Mouse (Mus musculus) heart, postnatal 0 days (tissue): ENCODE data around the gene 2610001J05Rik. TPM values are rescaled to one million over a fixed set of nuclear protein-coding genes. Genes with fewer than 3 reads are reported as not detected.

Experiments used
- ATAC-seq: fragments of 200-750 bp; cut with Nextera tagmentation; 2 replicates; pipeline ENCODE4 v1.8.0; 2017; ENCODE audit warnings: low read depth, moderate number of reproducible peaks, moderate library complexity; ENCODE audit not compliant: insufficient read depth
- DNase-seq: peaks from one replicate; pipeline ENCODE4 v3.0.0-alpha.2; 2016; ENCODE audit warnings: low spot score
- H3K27ac ChIP-seq: fragments of 300-500 bp; sonication (generic); 2 replicates; pipeline ENCODE4 v1.5.1; 2014; ENCODE audit warnings: low read depth, mild to moderate bottlenecking
- H3K27me3 ChIP-seq: fragments of 300-500 bp; sonication (generic); 2 replicates; pipeline ENCODE4 v1.6.1; 2014; ENCODE audit warnings: low read length, mixed read lengths; ENCODE audit not compliant: control insufficient read depth, insufficient read depth
- H3K36me3 ChIP-seq: fragments of 300-500 bp; sonication (generic); replicated peaks from 2 replicates; pipeline ENCODE4 v1.6.1; 2014; ENCODE audit warnings: low read length, mixed read lengths; ENCODE audit not compliant: control insufficient read depth, insufficient read depth
- H3K4me1 ChIP-seq: fragments of 300-500 bp; sonication (generic); 2 replicates; pipeline ENCODE4 v1.6.1; 2014; ENCODE audit warnings: antibody characterized with exemption; ENCODE audit not compliant: control insufficient read depth, insufficient read depth
- H3K4me2 ChIP-seq: fragments of 300-500 bp; sonication (generic); 2 replicates; pipeline ENCODE4 v1.6.1; 2014; ENCODE audit warnings: low read depth, mild to moderate bottlenecking, low read length, moderate library complexity
- H3K4me3 ChIP-seq: fragments of 300-500 bp; sonication (generic); 2 replicates; pipeline ENCODE4 v1.5.1; 2014; ENCODE audit warnings: low read depth, low read length
- H3K9ac ChIP-seq: fragments of 300-500 bp; sonication (generic); replicated peaks from 2 replicates; pipeline ENCODE4 v1.6.1; 2014; ENCODE audit warnings: low read depth, low read length, mixed read lengths
- H3K9me3 ChIP-seq: fragments of 300-500 bp; sonication (generic); replicated peaks from 2 replicates; pipeline ENCODE4 v1.6.1; 2016; ENCODE audit warnings: low read length; ENCODE audit not compliant: control insufficient read depth
- CTCF ChIP-seq: IDR thresholded peaks from 2 replicates; pipeline ENCODE4 v1.5.1; 2016; ENCODE audit warnings: antibody characterized with exemption, control low read depth, low read depth
- EP300 ChIP-seq: IDR thresholded peaks from 2 replicates; pipeline ENCODE4 v1.6.1; 2016; ENCODE audit warnings: antibody characterized with exemption, low read depth
- WGBS: fragments of 180-500 bp; shearing (Covaris S2); extraction: QIAGEN DNeasy Blood & Tissue Kit; methylation state at CpG from one replicate; pipeline ENCODE4 v1.1.7; 2014; 5-methylcytosine and 5-hydroxymethylcytosine counted together
- polyA plus RNA-seq: library from polyadenylated mRNA; unstranded; fragments of >200 nt; fragmentation: Nextera tagmentation; extraction: Ambion mirVana; gene quantifications from 2 replicates; pipeline ENCODE4 v1.2.1, GENCODE M21; 2015
- total RNA-seq: library from RNA; depleted of rRNA; stranded (reverse); fragments of >200 nt; gene quantifications from 2 replicates; pipeline ENCODE4 v1.2.3, GENCODE M21; 2014; ENCODE audit warnings: low replicate concordance; rRNA removed

The 2610001J05Rik gene
- total and polyA plus RNA-seq, 2 experiments from 2014 or later = 5.6 to 119 TPM

DNA sequence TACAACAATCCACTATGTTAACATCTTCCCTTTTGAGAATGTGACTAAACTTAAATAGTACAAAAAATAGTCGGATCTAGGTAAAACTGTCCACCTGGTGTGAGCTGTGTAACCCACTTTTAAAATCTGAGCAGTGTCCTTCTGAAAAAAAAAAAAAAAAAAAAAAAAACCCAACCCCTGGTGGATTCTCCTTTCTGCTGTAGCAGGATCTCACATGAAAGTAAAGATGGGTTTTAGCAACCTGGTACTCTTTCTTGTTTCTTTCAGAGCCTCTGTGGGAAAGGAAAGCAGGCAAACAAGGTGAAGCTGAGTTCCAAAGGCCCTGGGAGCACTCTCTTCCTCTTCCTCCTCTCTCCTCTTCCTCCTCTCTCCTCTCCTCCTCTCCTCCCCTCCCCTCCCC lies 42.4 kb downstream of the 2610001J05Rik start:
- DNase-seq (no peak), ATAC-seq (no peak)
- Histone ChIP-seq H3K4me2 (no peak overlapping the region), H3K9ac (no peak overlapping the region), H3K9me3 (no peaks in the 10 kb centered on the region), H3K36me3 (no peaks in the 10 kb centered on the region), H3K27me3 (no peaks in the 10 kb centered on the region), H3K27ac (no peak overlapping the region), H3K4me1 (no peaks in the 10 kb centered on the region), H3K4me3 (no peak overlapping the region)
- WGBS = 76% methylated on average over 1 of the region's 1 CpGs
- TF ChIP-seq EP300 = no peak
- no peak for TF ChIP-seq CTCF

Other genes starting within 250 kb of the 2610001J05Rik start
- 13.1 and 16.4 TPM in 2 replicates for gene Bmt2, start 193.6 kb downstream of the 2610001J05Rik start, total RNA-seq
- 8.7 and 9.7 TPM in 2 replicates for gene Bmt2, start 193.6 kb downstream of the 2610001J05Rik start, polyA plus RNA-seq
- not detected in 2 replicates for gene Gpr85, start 31.6 kb downstream of the 2610001J05Rik start, total RNA-seq
- gene Gpr85, start 31.6 kb downstream of the 2610001J05Rik start, polyA plus RNA-seq = 1.1 and 1.3 TPM in 2 replicates